Mouse (Mus musculus) cerebellum, adult 2 months (tissue): ENCODE measurements around the gene Abcc9. TPM values are rescaled to one million over a fixed set of nuclear protein-coding genes. Genes with fewer than 3 reads are reported as not detected.

Source experiments
- DNase-seq, 2 experiments: peaks; one replicate each; pipeline ENCODE4 v3.0.0; 2021
- H3K27ac ChIP-seq: fragments of 200-500 bp; 2 replicates; pipeline ENCODE4 v1.5.1; 2012; ENCODE audit warnings: low read length, control low read depth, inconsistent platforms; ENCODE audit not compliant: insufficient read depth
- H3K27me3 ChIP-seq: fragments of 200-500 bp; 2 replicates; pipeline ENCODE4 v1.6.1; 2012; ENCODE audit warnings: inconsistent platforms, mild to moderate bottlenecking, low read length, moderate library complexity; ENCODE audit not compliant: control insufficient read depth, insufficient read depth
- H3K4me1 ChIP-seq: fragments of 200-500 bp; 2 replicates; pipeline ENCODE4 v1.6.1; 2011; ENCODE audit warnings: low read length; ENCODE audit not compliant: control insufficient read depth, insufficient read depth
- H3K4me3 ChIP-seq: fragments of 200-500 bp; replicated peaks from 2 replicates; pipeline ENCODE3; 2011; ENCODE audit warnings: mild to moderate bottlenecking, low read depth, low read length, control low read depth; ENCODE audit not compliant: insufficient read depth
- CTCF ChIP-seq: fragments of 200-500 bp; IDR thresholded peaks from 2 replicates; pipeline ENCODE4 v1.5.1; 2011; ENCODE audit warnings: low read depth, mild to moderate bottlenecking, control low read depth, low read length, moderate library complexity, borderline replicate concordance; ENCODE audit not compliant: insufficient read depth
- POLR2A ChIP-seq: fragments of 200-500 bp; IDR thresholded peaks from 2 replicates; pipeline ENCODE4 v1.6.1; 2011; ENCODE audit warnings: low read length, control low read depth, borderline replicate concordance; ENCODE audit not compliant: insufficient read depth
- WGBS: fragments of 180-500 bp; shearing (Covaris S2); methylation state at CpG from one replicate; pipeline ENCODE4 v1.1.7; 2018; 5-methylcytosine and 5-hydroxymethylcytosine counted together
- polyA plus RNA-seq: library from polyadenylated mRNA; depleted of rRNA; stranded (reverse); fragments of >200 nt; gene quantifications from 2 replicates; pipeline ENCODE4 v1.2.3, GENCODE M21; 2012

The Abcc9 gene
- polyA plus RNA-seq, 1 experiment, result 3.6 TPM

DNA sequence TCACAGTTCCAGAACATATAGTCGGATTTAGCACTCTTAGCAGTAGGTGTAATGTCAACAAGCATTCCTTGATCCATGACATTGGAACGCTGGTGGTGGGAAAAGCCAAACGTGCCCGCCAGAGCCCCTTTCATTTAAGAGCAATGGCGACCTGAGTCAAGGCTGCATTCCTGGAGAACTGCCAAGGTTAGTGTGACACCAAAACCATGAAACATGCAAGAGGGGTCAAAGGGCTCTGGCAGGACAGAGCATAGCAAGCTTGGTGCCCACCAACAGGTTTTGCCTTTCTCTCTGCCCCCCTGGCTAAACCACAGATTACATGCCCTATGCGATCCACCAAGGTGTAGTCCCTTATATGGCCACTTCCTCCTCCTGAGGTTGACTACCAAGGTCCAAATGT lies 36.5 kb upstream of the Abcc9 start:
- DNase-seq, result no peak
- Histone ChIP-seq H3K27me3 (no peaks in the 10 kb centered on the region), H3K4me1 (no peaks in the 10 kb centered on the region), H3K4me3 (no peak overlapping the region), H3K27ac (no peak overlapping the region)
- TF ChIP-seq POLR2A, result no peak
- no peak for TF ChIP-seq CTCF
- 78% methylated on average over 6 of the region's 6 CpGs for WGBS

DNA sequence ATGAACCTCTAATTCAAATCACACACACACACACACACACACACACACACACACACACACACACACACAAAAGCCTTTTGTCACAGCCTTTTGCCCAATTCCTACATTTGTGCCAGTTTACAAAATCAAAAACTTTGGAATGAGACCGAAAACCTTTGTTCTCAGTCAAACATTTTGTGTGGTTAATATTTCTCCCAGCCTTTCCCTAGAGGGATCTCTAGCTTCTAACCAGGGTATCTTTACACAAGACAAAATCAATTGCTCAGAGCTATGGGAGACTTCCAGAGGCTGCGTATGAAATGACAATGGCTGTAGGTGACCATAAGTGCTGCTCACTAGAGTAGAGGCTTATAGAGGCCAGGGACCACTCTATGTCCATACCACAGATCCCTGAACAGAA lies 36.1 kb upstream of the Abcc9 start:
- no peak for DNase-seq
- TF ChIP-seq CTCF, result no peak
- TF ChIP-seq POLR2A, result no peak
- Histone ChIP-seq H3K4me3 (no peak overlapping the region), H3K27me3 (no peaks in the 10 kb centered on the region), H3K4me1 (no peaks in the 10 kb centered on the region), H3K27ac (no peak overlapping the region)
- WGBS, result 92% methylated on average over 2 of the region's 2 CpGs

DNA sequence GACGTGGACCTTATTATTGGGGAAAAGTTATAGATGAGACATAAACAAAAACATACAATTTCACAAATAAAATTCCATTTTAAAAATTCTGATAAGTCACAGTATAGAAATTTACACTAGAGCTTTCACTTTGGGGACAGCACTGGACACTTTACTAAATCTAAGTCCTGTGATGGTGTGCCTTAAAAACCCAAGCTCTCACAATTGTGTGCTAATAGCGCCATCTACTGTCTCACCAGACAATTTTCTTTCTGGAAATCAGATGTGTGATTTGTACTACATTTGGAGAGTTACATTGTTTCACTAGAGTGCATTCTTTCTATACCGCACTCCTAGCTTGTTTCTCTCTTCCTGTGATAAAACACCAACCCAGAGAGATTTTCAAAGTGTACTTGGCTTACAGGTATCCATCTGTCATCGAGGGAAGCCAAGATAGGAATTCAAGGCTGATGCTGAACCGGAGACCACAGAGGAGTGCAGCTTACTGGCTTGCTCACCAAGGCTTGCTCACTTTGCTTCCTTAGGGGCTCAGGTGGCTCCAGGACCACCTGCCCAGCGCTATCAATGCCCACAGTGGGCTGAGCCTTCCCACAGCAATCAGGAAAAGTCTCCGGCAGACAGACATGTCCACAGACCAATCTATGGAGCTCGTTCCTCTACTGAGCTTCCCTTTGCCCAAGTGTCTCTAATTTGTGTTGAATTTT lies 33.3 kb upstream of the Abcc9 start:
- H3K4me1 ChIP-seq, result no peaks in the 10 kb centered on the region
- no peak overlapping the region for H3K4me3 ChIP-seq
- no peaks in the 10 kb centered on the region for H3K27me3 ChIP-seq
- DNase-seq, result peak in 1 of 2 experiments; percentile 47
- peak; percentile 52 for TF ChIP-seq CTCF
- no peak for TF ChIP-seq POLR2A
- 48% methylated on average over 8 of the region's 8 CpGs for WGBS
- no peak overlapping the region for H3K27ac ChIP-seq

DNA sequence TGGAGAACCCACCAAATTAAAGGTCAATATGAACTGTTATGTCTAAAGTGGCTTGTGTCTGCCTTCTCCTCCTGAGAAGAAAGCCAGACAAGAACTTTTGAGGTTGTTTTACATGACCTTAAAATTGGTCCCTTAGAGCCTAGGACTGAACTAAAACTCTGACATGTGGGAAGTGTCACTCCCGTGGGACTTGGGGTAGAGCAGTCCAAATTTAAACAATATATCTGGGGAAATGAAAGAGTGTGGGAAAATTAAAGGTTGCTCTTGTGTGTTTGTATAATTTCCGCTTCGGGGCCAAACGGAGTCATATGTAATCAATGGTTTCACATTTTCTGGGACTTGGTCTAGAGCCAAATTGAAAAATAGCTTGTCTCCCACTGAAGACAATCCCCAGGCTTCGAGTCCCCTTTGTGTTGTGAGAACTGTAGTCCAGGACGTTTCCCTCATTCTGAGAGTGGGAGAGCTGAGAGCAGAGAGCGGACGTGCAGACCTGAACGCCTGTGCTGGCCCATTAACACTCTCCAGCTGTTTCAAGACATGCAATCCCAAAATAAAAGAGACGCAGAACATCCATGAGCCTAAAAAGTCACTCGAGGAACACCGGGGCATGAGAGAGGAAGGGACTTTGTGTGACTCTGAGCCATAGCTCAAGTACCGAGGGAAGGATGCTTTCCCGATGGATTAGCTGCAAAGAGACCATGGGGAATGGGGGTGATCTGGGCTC lies 30.6 kb upstream of the Abcc9 start:
- TF ChIP-seq POLR2A (no peak), CTCF (no peak)
- Histone ChIP-seq H3K4me3 (no peak overlapping the region), H3K27me3 (no peaks in the 10 kb centered on the region), H3K4me1 (no peaks in the 10 kb centered on the region), H3K27ac (no peak overlapping the region)
- DNase-seq, result no peak
- 64% methylated on average over 14 of the region's 14 CpGs for WGBS

- H3K27ac ChIP-seq, result no peak overlapping the region
- 86% methylated on average over 4 of the region's 4 CpGs for WGBS
- DNase-seq, result no peak
- no peaks in the 10 kb centered on the region for H3K27me3 ChIP-seq
- no peak for TF ChIP-seq POLR2A
- no peak for TF ChIP-seq CTCF
- H3K4me3 ChIP-seq, result no peak overlapping the region
- H3K4me1 ChIP-seq, result no peaks in the 10 kb centered on the region
Measured at GRCm38 (mm10) chr6:142726032-142726431, 23.9 kb upstream of the Abcc9 start.

DNA sequence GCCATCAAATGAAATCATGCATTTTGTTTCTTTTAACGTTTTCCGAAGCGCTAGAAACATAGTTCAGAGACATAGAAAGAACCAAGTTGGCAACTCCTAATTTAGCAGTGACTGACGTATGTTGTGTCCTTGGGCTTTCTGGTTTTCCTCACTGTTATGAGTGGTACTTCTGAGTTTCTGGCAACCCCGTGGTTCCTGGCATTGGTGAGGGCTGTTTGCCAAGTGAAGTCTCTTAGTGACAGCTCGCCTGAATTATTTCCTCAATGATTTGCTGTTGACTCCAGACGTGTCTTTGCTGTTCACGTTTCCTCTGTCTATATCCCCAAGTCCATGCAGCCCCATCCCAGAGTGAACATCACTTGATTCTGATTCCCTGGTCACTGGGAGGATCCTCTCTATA lies 19.6 kb upstream of the Abcc9 start:
- TF ChIP-seq CTCF, result no peak
- no peak for TF ChIP-seq POLR2A
- Histone ChIP-seq H3K27ac (no peak overlapping the region), H3K4me3 (no peak overlapping the region), H3K27me3 (no peaks in the 10 kb centered on the region), H3K4me1 (no peaks in the 10 kb centered on the region)
- no peak for DNase-seq
- WGBS, result 42% methylated on average over 8 of the region's 8 CpGs

DNA sequence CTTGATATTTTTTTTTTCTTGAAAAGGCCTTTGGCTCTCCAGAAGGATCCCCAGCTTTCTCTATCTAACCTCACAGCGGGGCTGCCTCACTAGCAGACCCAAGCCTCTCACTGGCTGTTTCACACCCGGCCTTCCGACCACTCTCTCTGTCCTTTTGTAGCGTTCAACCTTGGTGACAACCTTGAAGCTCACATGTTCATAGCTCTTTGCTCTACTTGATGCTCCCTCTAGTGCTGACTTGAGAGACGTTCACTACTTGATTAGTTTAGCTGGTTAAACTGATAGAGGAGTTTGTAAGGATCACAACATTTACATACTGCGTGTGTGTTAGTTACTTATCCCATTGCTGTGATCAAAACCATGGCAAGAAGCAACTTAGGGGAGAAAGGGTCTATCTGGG lies 18.5 kb upstream of the Abcc9 start:
- TF ChIP-seq POLR2A, result no peak
- no peak for TF ChIP-seq CTCF

GRCm38 (mm10) chr6:142718167-142718566 lies 16.1 kb upstream of the Abcc9 start:
- TF ChIP-seq CTCF, result no peak
- TF ChIP-seq POLR2A, result no peak

More for the DNA sequence above, 18.5 kb upstream of the Abcc9 start:
- no peaks in the 10 kb centered on the region for H3K27me3 ChIP-seq
- no peak overlapping the region for H3K27ac ChIP-seq
- DNase-seq, result no peak
- H3K4me1 ChIP-seq, result no peaks in the 10 kb centered on the region
- 74% methylated on average over 6 of the region's 6 CpGs for whole genome bisulfite sequencing
- no peak overlapping the region for H3K4me3 ChIP-seq

More at GRCm38 (mm10) chr6:142718167-142718566, 16.1 kb upstream of the Abcc9 start:
- Histone ChIP-seq H3K4me1 (no peaks in the 10 kb centered on the region), H3K27me3 (no peaks in the 10 kb centered on the region), H3K4me3 (no peak overlapping the region), H3K27ac (no peak overlapping the region)
- no peak for DNase-seq
- 65% methylated on average over 7 of the region's 7 CpGs for WGBS
